Mouse (Mus musculus): ENCODE results near the gene 1700012B07Rik. TPM values are rescaled to one million over a fixed set of nuclear protein-coding genes. Genes with fewer than 3 reads are reported as not detected.
A peak's percentile ranks its signal among the peaks of the same experiment; 100 is the strongest.

Gene 1700012B07Rik
- polyA plus RNA-seq, 1 experiment from 2014 or later = not detected

DNA sequence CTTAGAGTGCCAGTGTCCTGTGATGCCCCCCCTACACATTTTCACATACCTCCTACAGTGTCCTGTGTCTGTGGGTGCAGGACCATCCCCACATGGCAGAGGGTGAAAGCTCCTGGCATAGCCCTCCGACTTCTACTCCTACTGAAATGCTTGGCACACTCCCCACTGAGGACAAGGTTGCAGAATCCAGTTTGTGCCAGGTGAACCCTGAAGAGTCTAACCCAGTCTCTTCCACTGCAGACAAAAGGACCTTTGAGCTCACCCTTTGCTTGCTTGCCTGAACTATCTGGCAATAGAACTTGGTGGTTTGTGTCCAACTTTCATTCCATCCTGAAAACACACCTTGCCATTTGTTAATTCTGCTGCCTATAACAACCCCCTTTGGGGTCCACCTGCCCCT is 56.5 kb downstream of the 1700012B07Rik start:
- Histone ChIP-seq H3K36me3 (no peaks in the 10 kb centered on the region), H3K27ac (no peak overlapping the region), H3K27me3 (ENCODE audit: insufficient read depth, poor library complexity, severe bottlenecking) (no peaks in the 10 kb centered on the region), H3K9me3 (no peaks in the 10 kb centered on the region), H3K4me3 (no peak overlapping the region), H3K4me1 (replicated peaks) (no peaks in the 10 kb centered on the region)
- no peak for DNase-seq (ENCODE audit: low spot score)
- 77% methylated on average over 1 of the region's 1 CpGs for WGBS

DNA sequence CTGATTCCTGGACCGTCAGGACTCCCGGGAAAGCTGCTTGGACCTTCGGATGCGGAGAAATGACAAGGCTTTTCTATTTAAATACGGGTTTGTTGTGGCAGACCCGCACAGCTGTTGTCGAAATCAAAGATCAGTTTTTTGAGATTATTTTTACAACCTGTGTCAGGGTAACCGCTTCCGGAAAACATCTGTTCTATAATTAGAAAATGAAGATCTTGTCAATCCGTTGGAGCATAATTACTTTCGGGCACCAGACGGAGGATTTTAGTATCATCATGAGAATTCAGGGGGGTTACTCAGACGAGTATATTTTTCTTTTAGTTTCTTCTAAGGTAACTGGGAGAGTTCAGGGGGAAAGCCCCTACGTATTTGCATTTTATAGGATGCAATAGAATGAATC is 57.7 kb downstream of the 1700012B07Rik start:
- no peaks in the 10 kb centered on the region for H3K9me3 ChIP-seq
- no peaks in the 10 kb centered on the region for H3K27me3 ChIP-seq (ENCODE audit: insufficient read depth, poor library complexity, severe bottlenecking)
- no peak for DNase-seq (ENCODE audit: low spot score)
- no peak overlapping the region for H3K27ac ChIP-seq
- WGBS = 85% methylated on average over 14 of the region's 14 CpGs
- H3K4me3 ChIP-seq = no peak overlapping the region
- no peaks in the 10 kb centered on the region for H3K36me3 ChIP-seq
- H3K4me1 ChIP-seq (replicated peaks) = no peaks in the 10 kb centered on the region

DNA sequence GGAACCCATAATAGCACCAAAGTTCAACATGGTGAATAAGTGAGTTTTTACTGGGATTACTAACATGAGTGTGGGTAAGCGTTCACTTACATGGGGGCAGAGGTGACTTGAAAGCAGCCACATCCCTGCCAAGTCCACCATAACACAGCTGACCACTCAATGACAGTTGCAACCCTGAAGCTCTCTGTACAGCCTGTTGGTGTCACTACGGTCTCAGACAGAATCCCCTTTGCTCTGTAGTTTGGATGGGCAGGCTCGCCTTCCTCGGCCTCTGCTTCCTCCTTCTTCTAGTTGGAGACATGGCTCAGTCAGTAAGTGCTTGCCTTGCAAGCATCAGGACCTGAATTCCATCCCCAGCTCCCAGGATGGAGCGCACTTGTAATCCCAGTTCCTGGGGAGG is 58.8 kb downstream of the 1700012B07Rik start:
- Histone ChIP-seq H3K4me1 (replicated peaks) (no peaks in the 10 kb centered on the region), H3K27me3 (ENCODE audit: insufficient read depth, poor library complexity, severe bottlenecking) (no peaks in the 10 kb centered on the region), H3K36me3 (no peaks in the 10 kb centered on the region), H3K4me3 (no peak overlapping the region), H3K9me3 (no peaks in the 10 kb centered on the region), H3K27ac (no peak overlapping the region)
- 78% methylated on average over 5 of the region's 5 CpGs for WGBS
- DNase-seq (ENCODE audit: low spot score) = no peak

DNA sequence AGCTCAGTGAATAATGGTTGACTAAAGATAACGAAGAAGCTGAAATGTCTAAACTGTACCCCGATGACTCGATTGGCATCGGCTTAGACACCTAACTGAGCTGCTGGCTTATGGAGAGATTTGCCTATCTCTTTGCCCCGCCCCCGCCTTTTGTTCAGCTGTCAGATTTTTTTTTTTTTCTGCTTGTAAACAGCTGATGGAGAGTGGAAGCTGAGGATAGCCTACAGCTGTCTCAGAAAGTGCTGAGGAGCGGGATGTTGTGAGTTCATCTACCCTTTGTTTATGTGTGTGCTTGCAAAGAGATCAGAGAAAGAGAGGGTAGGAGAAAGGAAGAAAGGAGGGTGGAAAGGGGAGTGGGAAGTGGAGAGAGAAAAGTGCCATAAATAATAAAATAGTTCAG is 67.8 kb downstream of the 1700012B07Rik start:
- H3K36me3 ChIP-seq = no peaks in the 10 kb centered on the region
- no peaks in the 10 kb centered on the region for H3K4me1 ChIP-seq (replicated peaks)
- H3K9me3 ChIP-seq = no peaks in the 10 kb centered on the region
- H3K27ac ChIP-seq = no peak overlapping the region
- H3K4me3 ChIP-seq = no peak overlapping the region
- H3K27me3 ChIP-seq (ENCODE audit: insufficient read depth, poor library complexity, severe bottlenecking) = no peaks in the 10 kb centered on the region
- WGBS = 88% methylated on average over 7 of the region's 7 CpGs
- DNase-seq (ENCODE audit: low spot score) = no peak

DNA sequence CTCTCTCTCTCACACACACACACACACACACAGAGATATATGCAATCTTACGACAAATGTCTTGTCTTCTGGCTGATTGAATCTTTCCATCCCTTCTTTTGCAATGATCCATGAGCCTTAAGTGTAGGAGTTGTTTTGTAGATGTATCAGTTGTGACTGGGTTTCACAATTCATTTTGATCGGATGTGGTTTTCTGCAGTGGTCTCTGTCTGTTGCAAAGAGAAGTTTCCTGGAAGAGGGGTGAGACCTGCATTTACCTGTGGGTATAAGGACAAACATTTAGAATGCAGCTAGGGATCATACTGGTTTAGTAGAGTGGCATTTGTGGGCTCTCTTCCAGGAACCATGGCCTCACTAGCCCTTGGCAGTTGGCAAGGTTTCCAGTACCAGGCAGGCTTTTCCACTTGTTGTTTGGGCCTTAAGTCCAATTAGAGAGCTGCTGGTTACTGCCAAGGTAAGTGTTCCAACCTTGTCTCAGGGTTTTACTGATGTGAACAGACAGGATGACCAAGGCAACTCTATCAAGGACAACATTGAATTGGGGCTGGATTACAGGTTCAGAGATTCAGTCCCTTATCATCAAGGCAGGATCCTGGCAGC is 69.1 kb downstream of the 1700012B07Rik start:
- Histone ChIP-seq H3K4me1 (replicated peaks) (no peaks in the 10 kb centered on the region), H3K27me3 (ENCODE audit: insufficient read depth, poor library complexity, severe bottlenecking) (no peaks in the 10 kb centered on the region), H3K4me3 (no peak overlapping the region), H3K9me3 (no peaks in the 10 kb centered on the region), H3K27ac (no peak overlapping the region), H3K36me3 (no peaks in the 10 kb centered on the region)
- WGBS = 95% methylated on average over 2 of the region's 2 CpGs
- no peak for DNase-seq (ENCODE audit: low spot score)

DNA sequence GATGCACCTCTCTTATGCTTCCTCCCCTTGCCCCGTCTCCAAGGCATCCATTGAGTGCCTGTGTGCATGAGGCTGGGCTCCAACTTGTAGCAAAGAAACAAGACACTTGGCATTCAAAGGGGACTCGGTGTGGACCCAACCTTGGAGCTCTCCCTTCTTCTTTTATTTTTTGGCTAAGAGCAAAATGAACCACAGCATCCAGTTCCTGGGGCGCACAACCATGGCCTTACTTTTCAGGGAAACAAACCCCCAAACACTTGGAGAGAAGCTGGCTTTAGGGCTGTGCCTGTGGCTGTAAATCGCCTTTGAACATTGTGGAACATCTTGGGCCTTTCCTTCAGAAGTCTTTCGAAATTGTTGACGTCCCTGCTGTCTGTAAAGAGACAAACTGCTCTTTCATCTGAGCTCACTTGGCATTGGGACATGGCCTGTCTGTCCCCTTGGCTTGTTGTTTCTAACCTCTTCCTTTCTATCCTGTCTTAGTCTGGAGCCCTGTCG is 73.7 kb downstream of the 1700012B07Rik start:
- Histone ChIP-seq H3K4me3 (no peak overlapping the region), H3K9me3 (no peaks in the 10 kb centered on the region), H3K27ac (no peak overlapping the region), H3K27me3 (ENCODE audit: insufficient read depth, poor library complexity, severe bottlenecking) (no peaks in the 10 kb centered on the region), H3K36me3 (no peaks in the 10 kb centered on the region), H3K4me1 (replicated peaks) (peaks cover 13% of the 10 kb centered on the region)
- WGBS = 78% methylated on average over 7 of the region's 7 CpGs
- no peak for DNase-seq (ENCODE audit: low spot score)

DNA sequence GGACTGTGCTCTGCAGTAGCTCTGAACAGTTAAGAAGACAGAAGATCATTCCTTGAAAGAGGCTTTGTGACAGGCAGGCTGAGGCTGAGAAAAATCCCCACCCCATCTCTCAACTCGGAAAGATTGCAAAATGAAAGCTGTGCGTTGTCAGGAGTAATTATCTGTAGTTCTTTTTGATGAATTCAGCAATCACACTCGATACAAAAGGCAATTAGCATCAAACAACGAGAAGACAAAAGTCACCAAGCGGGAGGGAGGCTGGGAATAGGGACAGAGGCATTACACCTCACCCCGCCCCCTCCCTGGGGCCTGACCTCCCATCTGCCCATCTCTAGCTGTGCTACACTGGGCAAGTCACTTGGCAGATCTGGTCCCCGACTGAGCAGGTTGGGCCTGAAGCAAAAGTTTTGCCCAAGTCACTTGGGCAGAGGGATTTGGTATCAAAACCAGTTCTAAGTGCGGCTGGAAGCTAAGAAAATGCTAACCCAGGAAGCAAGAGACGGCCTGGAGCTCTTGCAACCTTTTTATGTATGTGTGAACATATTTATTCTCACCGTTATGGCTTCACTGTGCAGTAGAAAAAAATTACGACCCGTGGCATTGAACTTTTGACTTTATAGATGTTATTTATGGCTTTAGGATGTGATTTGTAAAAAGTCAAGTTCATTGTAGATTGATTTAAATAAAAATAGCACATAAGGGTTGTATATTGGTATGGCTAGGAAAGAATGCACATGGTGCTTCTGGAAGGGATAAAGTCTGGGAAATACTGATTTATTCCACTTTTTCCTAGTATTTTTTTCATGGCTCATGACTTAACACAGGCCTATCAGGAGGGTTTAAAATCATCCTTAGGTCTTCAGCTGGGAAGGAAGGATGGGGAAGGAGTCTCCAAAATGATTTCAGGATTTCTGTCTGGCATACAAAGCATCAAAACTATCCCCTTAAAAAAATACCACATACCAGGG is 75.9 kb downstream of the 1700012B07Rik start:
- peak; percentile 5 for DNase-seq (ENCODE audit: low spot score)
- peak overlapping the region; percentile 8; the same call in 1 of the 2 replicates for H3K27ac ChIP-seq
- H3K4me1 ChIP-seq (replicated peaks) = peaks cover 14% of the 10 kb centered on the region
- WGBS = 47% methylated on average over 12 of the region's 12 CpGs
- no peaks in the 10 kb centered on the region for H3K27me3 ChIP-seq (ENCODE audit: insufficient read depth, poor library complexity, severe bottlenecking)
- no peaks in the 10 kb centered on the region for H3K9me3 ChIP-seq
- no peak overlapping the region for H3K4me3 ChIP-seq
- no peaks in the 10 kb centered on the region for H3K36me3 ChIP-seq

DNA sequence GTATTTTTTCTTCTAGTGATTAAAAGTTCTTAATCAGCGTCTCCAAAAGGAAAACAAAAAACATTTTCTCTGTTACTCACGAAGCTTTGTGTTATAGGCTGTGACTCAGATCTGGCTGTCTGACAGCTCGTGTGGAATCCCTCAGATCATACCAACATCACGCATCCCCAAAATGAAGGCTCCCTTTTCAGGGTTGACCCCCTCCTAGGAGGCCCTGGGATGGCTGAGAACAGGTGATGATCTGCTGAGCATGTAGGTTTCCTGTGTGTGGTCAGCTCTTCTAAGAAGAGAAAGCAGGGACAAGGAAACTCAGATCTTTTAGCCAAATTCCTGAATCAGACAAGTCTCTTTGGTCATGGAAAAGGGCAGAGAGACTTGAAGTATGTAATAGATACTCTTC is 82.6 kb downstream of the 1700012B07Rik start:
- no peak for DNase-seq (ENCODE audit: low spot score)
- no peak overlapping the region for H3K4me3 ChIP-seq
- WGBS = 86% methylated on average over 4 of the region's 4 CpGs

DNA sequence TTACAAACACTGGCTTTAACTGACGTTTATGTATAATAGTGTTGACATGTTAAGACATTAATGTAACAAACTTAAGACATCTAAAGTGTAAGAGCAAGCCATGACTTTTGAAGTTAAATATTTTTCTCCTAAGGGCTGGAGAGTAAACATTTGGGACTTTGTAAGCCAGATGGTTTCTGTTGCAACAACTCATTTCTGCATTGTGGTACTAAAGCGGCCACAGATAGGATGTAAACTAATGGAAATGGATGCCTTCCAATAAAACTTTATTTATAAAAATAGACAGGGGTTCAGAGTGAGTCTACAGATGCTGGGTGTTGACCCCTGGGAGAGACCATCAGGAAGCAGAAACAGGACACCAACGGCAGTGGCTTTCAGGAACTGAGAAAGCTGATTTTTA is 89.9 kb downstream of the 1700012B07Rik start:
- no peak for DNase-seq (ENCODE audit: low spot score)
- H3K27ac ChIP-seq = no peak overlapping the region
- H3K4me1 ChIP-seq (replicated peaks) = 0 out of 2 replicates have a peak, but pooled peaks cover 3% of the 10 kb centered on the region
- 78% methylated on average over 3 of the region's 3 CpGs for WGBS
- no peak overlapping the region for H3K4me3 ChIP-seq
- H3K36me3 ChIP-seq = no peaks in the 10 kb centered on the region
- H3K9me3 ChIP-seq = no peaks in the 10 kb centered on the region
- H3K27me3 ChIP-seq (ENCODE audit: insufficient read depth, poor library complexity, severe bottlenecking) = no peaks in the 10 kb centered on the region

More for the DNA sequence above, 82.6 kb downstream of the 1700012B07Rik start:
- Histone ChIP-seq H3K4me1 (replicated peaks) (peaks cover 10% of the 10 kb centered on the region), H3K27me3 (ENCODE audit: insufficient read depth, poor library complexity, severe bottlenecking) (no peaks in the 10 kb centered on the region), H3K27ac (no peak overlapping the region), H3K36me3 (no peaks in the 10 kb centered on the region), H3K9me3 (no peaks in the 10 kb centered on the region)

Other genes with a start within 250 kb of the 1700012B07Rik start
- gene Wipi1, start 216.1 kb downstream of the 1700012B07Rik start, polyA plus RNA-seq (2016; fragmentation: Nextera tagmentation; extraction: Ambion mirVana) = 16.0 and 16.2 TPM in 2 replicates
- gene Prkar1a, start 178.6 kb downstream of the 1700012B07Rik start, polyA plus RNA-seq (2016; fragmentation: Nextera tagmentation; extraction: Ambion mirVana) = 313 and 331 TPM in 2 replicates
- 1.5 and 2.0 TPM in 2 replicates for gene Fam20a, start 105.8 kb downstream of the 1700012B07Rik start, polyA plus RNA-seq (2016; fragmentation: Nextera tagmentation; extraction: Ambion mirVana)
- gene Abca8b, start 167.8 kb upstream of the 1700012B07Rik start, polyA plus RNA-seq (2016; fragmentation: Nextera tagmentation; extraction: Ambion mirVana) = 0.10 and 0.25 TPM in 2 replicates